Mouse (Mus musculus) small intestine, adult 2 months (tissue): ENCODE data around the gene Ski.

Experiments
- CTCF ChIP-seq: fragments of 200-500 bp; IDR thresholded peaks from 2 replicates; pipeline ENCODE4 v1.5.1; 2012; ENCODE audit warnings: low read depth, mild to moderate bottlenecking, control low read depth, inconsistent platforms, low read length, moderate library complexity, mixed read lengths; ENCODE audit not compliant: insufficient replicate concordance, insufficient read length; ENCODE audit errors: extremely low read depth
- POLR2A ChIP-seq: fragments of 200-500 bp; IDR thresholded peaks from 2 replicates; pipeline ENCODE4 v1.6.1; 2012; ENCODE audit warnings: low read depth, mild to moderate bottlenecking, control low read depth, inconsistent platforms, low read length, moderate library complexity

DNA sequence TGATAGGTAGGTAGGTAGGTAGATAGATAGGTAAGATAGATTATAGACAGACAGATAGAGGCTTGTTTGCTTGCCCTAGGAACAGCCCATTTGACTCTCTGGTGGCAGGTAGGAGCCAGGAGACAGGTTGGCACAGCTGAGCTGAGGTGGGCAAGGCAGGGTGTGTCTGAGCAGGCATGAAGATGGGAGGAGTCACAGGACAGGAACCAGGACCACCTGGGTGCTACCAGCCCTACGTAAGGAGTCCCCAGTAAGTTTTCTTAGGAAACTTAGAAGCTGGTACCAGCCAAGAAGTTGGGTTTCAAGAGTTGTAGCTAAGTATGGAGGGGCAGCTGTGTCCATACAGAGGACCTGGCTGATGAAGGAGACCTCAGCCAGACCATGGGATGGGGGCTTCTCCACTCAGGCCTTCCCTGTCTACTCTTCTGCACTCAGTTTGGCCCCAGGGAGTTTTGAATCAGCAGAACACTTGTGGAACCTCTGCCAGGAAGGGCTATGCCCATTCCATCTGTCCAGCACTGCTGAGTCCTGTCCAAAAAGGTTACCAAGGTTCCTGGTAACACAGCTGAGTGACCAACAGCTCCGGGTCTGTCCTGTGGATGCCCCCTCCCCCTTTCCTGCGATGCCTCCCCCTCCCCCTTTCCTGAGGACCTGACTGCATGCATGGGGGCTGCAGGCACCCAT is 68.9 kb downstream of the Ski start:
- no peak for TF ChIP-seq CTCF
- TF ChIP-seq POLR2A, result no peak
